ENCODE assay signal across 21 mouse cellular contexts in the genomic region with DNA sequence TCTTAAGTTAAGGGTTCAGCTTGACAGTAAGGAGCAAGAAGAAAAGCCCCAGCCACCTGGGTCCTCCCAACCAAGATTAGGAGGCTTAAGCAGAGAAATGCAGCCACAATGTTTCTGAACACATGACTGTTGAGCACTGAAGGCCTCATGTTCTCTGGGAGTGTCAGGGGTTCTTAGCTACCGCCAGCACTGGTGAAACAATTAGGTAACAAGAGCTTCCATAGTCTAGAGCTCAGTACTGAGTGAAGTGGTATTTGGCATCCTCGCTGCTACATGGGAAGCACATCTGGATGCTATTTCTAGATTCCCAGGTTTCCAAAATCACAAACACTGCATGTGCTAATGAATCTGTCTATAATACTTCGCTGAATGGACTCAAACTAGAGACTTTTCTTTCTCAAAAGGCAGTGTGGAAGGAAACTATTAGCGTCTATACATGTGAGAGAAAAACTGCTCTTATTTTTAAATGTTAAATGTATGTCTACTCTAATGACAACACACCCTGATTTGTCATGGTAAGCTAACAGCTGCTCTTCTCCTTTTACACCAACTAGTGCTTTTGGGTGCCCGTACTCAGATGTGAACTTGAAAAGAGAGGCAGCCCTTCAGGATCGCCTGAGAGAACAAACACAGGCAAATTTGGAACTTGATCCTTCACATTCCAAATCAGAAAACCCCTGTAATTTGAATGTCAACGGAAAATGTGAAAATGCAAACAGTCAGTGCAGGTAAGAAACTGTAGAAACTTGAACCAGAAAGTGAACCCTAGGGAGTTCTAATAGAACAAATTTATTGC.
"Had no signal": no experiment of that assay in that cellular context is flagged by ENCODE, and none has a peak within 500 bp of the region (broad histone marks: within the 10 kb centered on the region; RNA-seq: fewer than 3 reads in every experiment).

No protein-coding gene starts in this region.

- H3K36me3 ChIP-seq: kidney, embryonic 15.5 days; limb, embryonic 15.5 days; midbrain, embryonic 12.5 days; midbrain, embryonic 15.5 days; neural tube, embryonic 12.5 days; neural tube, embryonic 15.5 days had no signal

- H3K4me1 ChIP-seq: kidney, embryonic 15.5 days; limb, embryonic 15.5 days; midbrain, embryonic 12.5 days; midbrain, embryonic 15.5 days; neural tube, embryonic 12.5 days; neural tube, embryonic 15.5 days had no signal

- H3K27me3 ChIP-seq: kidney, embryonic 15.5 days; limb, embryonic 15.5 days; midbrain, embryonic 12.5 days; midbrain, embryonic 15.5 days; neural tube, embryonic 12.5 days; neural tube, embryonic 15.5 days had no signal

- ATAC-seq: liver, postnatal 0 days; lung, postnatal 0 days; midbrain, embryonic 15.5 days had no signal

- DNase-seq: kidney, adult 8-10 months; kidney, postnatal 10 days; kidney, postnatal 36 days; layer of hippocampus, postnatal 36 days; liver, postnatal 0 days; lung, embryonic 14.5 days; retina, postnatal 1 day; right cerebral cortex, postnatal 25 days; thymus, adult 18-20 months; thymus, postnatal 36 days had no signal

- H3K4me3 ChIP-seq: kidney, embryonic 15.5 days; left cerebral cortex, adult 2 months; limb, embryonic 15.5 days; midbrain, embryonic 12.5 days; midbrain, embryonic 15.5 days; neural tube, embryonic 12.5 days; neural tube, embryonic 15.5 days had no signal

- H3K9me3 ChIP-seq: kidney, embryonic 15.5 days; limb, embryonic 15.5 days; midbrain, embryonic 12.5 days; midbrain, embryonic 15.5 days; neural tube, embryonic 12.5 days; neural tube, embryonic 15.5 days had no signal

- H3K27ac ChIP-seq: kidney, embryonic 15.5 days; left cerebral cortex, adult 2 months; limb, embryonic 15.5 days; liver, embryonic 14.5 days; macrophage; midbrain, embryonic 12.5 days; midbrain, embryonic 15.5 days; neural tube, embryonic 12.5 days; neural tube, embryonic 15.5 days had no signal

- H3K4me2 ChIP-seq: kidney, embryonic 15.5 days; limb, embryonic 15.5 days; liver, embryonic 11.5 days; lung, embryonic 14.5 days; midbrain, embryonic 12.5 days; midbrain, embryonic 15.5 days; neural tube, embryonic 12.5 days; neural tube, embryonic 15.5 days had no signal

- H3K9ac ChIP-seq: kidney, embryonic 15.5 days; limb, embryonic 15.5 days; liver, embryonic 14.5 days; liver, postnatal 0 days; lung, embryonic 14.5 days; midbrain, embryonic 12.5 days; midbrain, embryonic 15.5 days; neural tube, embryonic 12.5 days; neural tube, embryonic 15.5 days had no signal
